Mouse (Mus musculus) liver, adult 2 months (tissue): Measurements from ENCODE around the gene Ttll5. TPM values are rescaled to one million over a fixed set of nuclear protein-coding genes. Genes with fewer than 3 reads are reported as not detected.

Experiments
- DNase-seq: peaks from one replicate; pipeline ENCODE4 v3.0.0-alpha.2; 2011; ENCODE audit warnings: low read depth, low spot score; ENCODE audit errors: extremely low read depth
- H3K27ac ChIP-seq: fragments of 200-500 bp; replicated peaks from 2 replicates; pipeline ENCODE4 v1.5.1; 2012; ENCODE audit warnings: low read depth, mild to moderate bottlenecking, control low read depth, inconsistent platforms, low read length; ENCODE audit not compliant: insufficient read depth
- H3K27me3 ChIP-seq: fragments of 200-500 bp; 2 replicates; pipeline ENCODE4 v1.6.1; 2012; ENCODE audit warnings: mild to moderate bottlenecking, moderate library complexity, low read length, inconsistent platforms; ENCODE audit not compliant: control insufficient read depth, insufficient read depth
- H3K36me3 ChIP-seq: fragments of 200-500 bp; 2 replicates; pipeline ENCODE4 v1.6.1; 2012; ENCODE audit warnings: low read length, inconsistent platforms; ENCODE audit not compliant: control insufficient read depth, insufficient read depth
- H3K4me1 ChIP-seq: fragments of 200-500 bp; 2 replicates; pipeline ENCODE4 v1.6.1; 2011; ENCODE audit warnings: low read length; ENCODE audit not compliant: control insufficient read depth, insufficient read depth
- H3K4me3 ChIP-seq: fragments of 200-500 bp; 2 replicates; pipeline ENCODE4 v1.5.1; 2011; ENCODE audit warnings: low read depth, mild to moderate bottlenecking, control low read depth, low read length, moderate library complexity; ENCODE audit not compliant: insufficient read depth
- H3K79me2 ChIP-seq: fragments of 200-500 bp; 2 replicates; pipeline ENCODE4 v1.6.1; 2012; ENCODE audit warnings: inconsistent platforms, mild to moderate bottlenecking, low read length, moderate library complexity; ENCODE audit not compliant: control insufficient read depth, insufficient read depth
- H3K9ac ChIP-seq: fragments of 200-500 bp; 2 replicates; pipeline ENCODE4 v1.6.1; 2012; ENCODE audit warnings: low read depth, mild to moderate bottlenecking, control low read depth, inconsistent platforms, low read length
- CTCF ChIP-seq: fragments of 200-500 bp; IDR thresholded peaks from 2 replicates; pipeline ENCODE4 v1.5.1; 2011; ENCODE audit warnings: low read depth, low read length, control low read depth
- POLR2A ChIP-seq: fragments of 200-500 bp; IDR thresholded peaks from 2 replicates; pipeline ENCODE4 v1.6.1; 2011; ENCODE audit warnings: low read length, control low read depth; ENCODE audit not compliant: insufficient read depth; ENCODE audit errors: extremely low read depth
- WGBS: fragments of 180-500 bp; shearing (Covaris S2); methylation state at CpG from one replicate; pipeline ENCODE4 v1.1.7; 2018; 5-methylcytosine and 5-hydroxymethylcytosine counted together
- polyA plus RNA-seq: library from polyadenylated mRNA; depleted of rRNA; stranded (reverse); fragments of >200 nt; gene quantifications from 2 replicates; pipeline ENCODE4 v1.2.3, GENCODE M21; 2012
- total RNA-seq: library from RNA; depleted of rRNA; stranded (reverse); fragments of >200 nt; gene quantifications from 2 replicates; pipeline ENCODE4 v1.2.3, GENCODE M21; 2014

Ttll5 gene
- total and polyA plus RNA-seq, 2 experiments: 7.6 to 13.1 TPM

DNA sequence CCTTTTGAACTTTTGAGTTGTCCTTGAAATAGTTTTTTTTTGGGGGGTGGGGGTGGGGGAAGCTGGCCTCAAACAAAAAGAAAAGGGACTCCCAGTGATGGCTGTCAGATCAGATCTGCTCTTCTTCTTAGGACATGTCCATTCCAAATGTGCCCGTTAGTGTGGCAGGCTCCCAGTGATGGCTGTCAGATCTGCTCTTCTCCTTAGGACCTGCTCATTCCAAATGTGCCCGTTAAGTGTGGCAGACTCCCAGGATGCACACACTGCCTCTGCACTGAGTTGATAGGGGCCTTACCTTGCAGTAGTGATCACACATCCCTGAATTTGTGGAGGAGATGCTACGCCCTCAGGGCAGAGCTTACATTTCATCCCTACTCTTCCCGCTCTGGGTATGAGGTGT is 32.3 kb upstream of the Ttll5 start:
- DNase-seq: no peak
- no peaks in the 10 kb centered on the region for H3K79me2 ChIP-seq
- 96% methylated on average over 4 of the region's 4 CpGs for WGBS
- no peak overlapping the region for H3K27ac ChIP-seq
- TF ChIP-seq POLR2A: no peak
- no peak for TF ChIP-seq CTCF
- no peak overlapping the region for H3K4me3 ChIP-seq
- H3K27me3 ChIP-seq: no peaks in the 10 kb centered on the region
- H3K4me1 ChIP-seq: no peaks in the 10 kb centered on the region
- no peak overlapping the region for H3K9ac ChIP-seq
- H3K36me3 ChIP-seq: no peaks in the 10 kb centered on the region

DNA sequence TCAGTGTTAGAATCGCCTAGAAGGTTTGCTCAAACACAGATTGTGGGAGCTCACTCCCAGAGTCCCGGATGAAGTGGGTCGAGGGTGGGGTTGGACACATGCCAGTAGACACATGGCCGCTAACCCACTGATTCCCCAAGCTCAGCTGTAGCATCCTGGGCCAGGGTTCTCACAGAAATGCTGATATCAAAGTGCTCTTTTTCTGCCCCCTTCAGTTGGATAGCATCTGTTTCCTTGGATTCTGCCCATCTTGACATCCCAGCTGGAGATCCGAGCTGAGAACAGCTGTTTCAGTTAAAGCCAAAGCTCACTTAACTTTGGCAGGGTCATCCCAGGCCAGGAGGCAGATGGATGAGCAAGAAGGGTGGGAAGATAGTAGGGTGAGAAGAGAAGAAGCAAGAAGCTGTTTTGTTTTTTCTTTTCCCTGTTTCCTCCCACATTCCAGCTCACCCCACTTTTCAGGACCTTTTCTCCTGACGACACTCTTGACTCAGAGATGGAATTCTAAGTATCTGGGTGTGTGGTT is 31.6 kb upstream of the Ttll5 start:
- no peak overlapping the region for H3K9ac ChIP-seq
- no peak overlapping the region for H3K27ac ChIP-seq
- no peaks in the 10 kb centered on the region for H3K79me2 ChIP-seq
- TF ChIP-seq CTCF (no peak), POLR2A (no peak)
- H3K36me3 ChIP-seq: no peaks in the 10 kb centered on the region
- H3K27me3 ChIP-seq: no peaks in the 10 kb centered on the region
- 67% methylated on average over 6 of the region's 6 CpGs for whole genome bisulfite sequencing
- no peak for DNase-seq
- no peaks in the 10 kb centered on the region for H3K4me1 ChIP-seq
- H3K4me3 ChIP-seq: no peak overlapping the region

DNA sequence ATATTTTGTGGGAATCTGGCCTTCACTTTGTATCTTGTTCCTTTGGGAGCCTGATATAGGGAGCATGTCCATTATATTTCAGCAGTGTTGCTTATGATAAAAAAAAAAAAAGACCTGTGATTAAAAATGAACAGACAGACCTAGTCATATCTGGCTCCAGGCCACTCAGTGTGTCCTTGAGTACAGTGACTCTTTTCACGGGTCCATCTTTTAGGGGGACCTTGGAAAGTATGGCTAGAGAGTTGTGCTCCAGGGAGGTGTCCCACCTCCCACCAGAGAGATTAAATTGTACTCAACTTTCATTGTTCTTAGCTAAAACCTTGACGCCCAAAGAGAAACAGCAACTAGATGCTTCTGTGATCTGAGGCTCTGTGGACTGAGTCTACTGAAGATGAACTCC is 30.4 kb upstream of the Ttll5 start:
- no peak for DNase-seq
- H3K4me1 ChIP-seq: no peaks in the 10 kb centered on the region
- no peaks in the 10 kb centered on the region for H3K36me3 ChIP-seq
- H3K27me3 ChIP-seq: no peaks in the 10 kb centered on the region
- TF ChIP-seq POLR2A (no peak), CTCF (no peak)
- H3K4me3 ChIP-seq: no peak overlapping the region
- no peak overlapping the region for H3K9ac ChIP-seq
- 82% methylated on average over 2 of the region's 2 CpGs for WGBS
- no peaks in the 10 kb centered on the region for H3K79me2 ChIP-seq
- no peak overlapping the region for H3K27ac ChIP-seq

DNA sequence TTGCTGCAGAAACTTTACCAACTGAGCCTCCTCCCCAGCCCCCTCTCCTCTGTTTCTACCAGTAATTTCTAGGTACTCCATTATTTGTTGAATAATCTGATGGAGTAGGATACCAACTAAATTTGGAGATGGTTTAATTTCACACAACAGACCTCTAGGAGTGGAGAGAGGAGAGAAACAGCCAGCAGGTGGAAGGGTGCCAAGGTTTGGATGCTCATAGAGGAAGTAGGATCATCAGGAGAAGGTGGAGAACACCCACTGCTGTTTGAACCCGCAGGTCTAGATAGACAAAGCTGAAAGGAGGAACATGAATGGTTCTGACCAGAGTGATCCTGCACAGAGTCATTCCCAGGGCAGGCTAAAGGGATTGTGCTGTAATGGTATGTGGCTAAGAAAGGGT is 28.9 kb upstream of the Ttll5 start:
- H3K9ac ChIP-seq: no peak overlapping the region
- TF ChIP-seq CTCF (no peak), POLR2A (no peak)
- WGBS: 58% methylated on average over 1 of the region's 1 CpGs

DNA sequence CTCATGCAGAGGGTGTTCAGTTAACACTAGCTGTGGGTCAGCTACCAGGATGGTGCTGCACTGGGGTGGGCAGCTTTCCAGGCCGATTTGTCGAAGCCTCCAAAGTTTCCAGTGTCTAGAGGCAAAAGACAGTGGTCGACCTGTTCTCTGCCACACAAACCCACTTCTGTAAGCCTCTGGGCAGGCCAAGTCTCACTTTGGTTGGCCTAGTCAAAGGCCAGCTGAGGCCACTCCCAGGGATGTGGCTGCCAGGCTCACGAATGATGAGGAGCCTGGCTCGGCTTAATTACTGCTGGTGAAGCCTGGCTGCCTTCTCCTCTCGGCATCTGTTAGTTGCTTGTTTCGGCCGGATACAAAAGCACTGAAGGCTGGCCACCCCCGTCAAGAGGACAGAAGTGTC is 24.4 kb upstream of the Ttll5 start:
- H3K4me1 ChIP-seq: no peaks in the 10 kb centered on the region
- DNase-seq: no peak
- WGBS: 79% methylated on average over 9 of the region's 9 CpGs
- no peak overlapping the region for H3K9ac ChIP-seq
- TF ChIP-seq POLR2A (no peak), CTCF (no peak)
- H3K27ac ChIP-seq: no peak overlapping the region
- H3K79me2 ChIP-seq: no peaks in the 10 kb centered on the region
- no peak overlapping the region for H3K4me3 ChIP-seq
- H3K27me3 ChIP-seq: no peaks in the 10 kb centered on the region
- H3K36me3 ChIP-seq: no peaks in the 10 kb centered on the region

More for the DNA sequence above, 28.9 kb upstream of the Ttll5 start:
- Histone ChIP-seq H3K4me3 (no peak overlapping the region), H3K79me2 (no peaks in the 10 kb centered on the region), H3K36me3 (no peaks in the 10 kb centered on the region), H3K27me3 (no peaks in the 10 kb centered on the region), H3K27ac (no peak overlapping the region), H3K4me1 (no peaks in the 10 kb centered on the region)
- DNase-seq: no peak

DNA sequence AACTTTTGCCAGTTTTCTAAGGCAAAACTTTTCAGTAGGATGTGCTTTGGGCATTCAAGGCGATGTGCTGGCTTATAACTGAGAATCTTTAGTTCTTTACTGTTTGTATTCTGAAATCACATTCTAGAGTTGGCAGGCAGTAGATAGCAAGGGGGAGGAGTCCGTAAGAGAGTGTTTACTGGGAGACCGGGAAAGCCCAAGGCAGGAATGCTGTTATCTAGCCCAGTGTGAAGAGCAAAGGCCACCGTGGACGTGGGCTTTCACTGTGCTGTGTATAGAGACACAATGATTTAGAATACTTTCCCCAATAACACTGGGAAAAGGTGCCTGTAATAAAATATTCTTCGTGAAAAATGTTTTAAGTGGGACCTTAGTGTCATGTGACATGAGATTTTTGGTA is 14.7 kb upstream of the Ttll5 start:
- 10% methylated on average over 6 of the region's 6 CpGs for WGBS
- H3K36me3 ChIP-seq: peaks cover 8% of the 10 kb centered on the region
- no peak overlapping the region for H3K4me3 ChIP-seq
- H3K27me3 ChIP-seq: no peaks in the 10 kb centered on the region
- TF ChIP-seq CTCF: no peak
- TF ChIP-seq POLR2A: no peak
- H3K9ac ChIP-seq: no peak overlapping the region
- no peak overlapping the region for H3K27ac ChIP-seq
- peak; percentile 88 for DNase-seq
- peaks cover 10% of the 10 kb centered on the region for H3K4me1 ChIP-seq
- no peaks in the 10 kb centered on the region for H3K79me2 ChIP-seq
